10 mouse cellular contexts compared by ENCODE assay signal in the genomic region with DNA sequence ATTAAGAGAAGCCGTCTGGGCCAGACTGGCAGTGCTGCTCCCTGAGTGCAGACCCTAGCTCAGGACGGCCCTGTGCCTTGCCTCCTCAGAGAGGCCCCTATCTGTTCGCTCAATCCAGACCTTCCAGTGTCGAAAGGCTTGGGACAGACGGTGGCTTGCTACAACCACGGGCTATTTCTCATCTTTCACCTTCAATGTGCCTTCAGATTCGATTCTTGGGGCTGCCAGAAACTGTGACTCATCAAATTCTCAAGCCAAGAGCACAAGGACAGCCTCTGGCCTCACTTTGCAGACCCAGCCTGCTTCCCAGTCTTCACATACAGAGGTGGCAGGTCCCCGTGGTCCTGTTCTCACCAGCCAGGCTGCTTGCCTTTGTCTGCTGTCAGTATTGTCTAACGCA.
DNase-seq lines count a peak whose midpoint lies in the region; ATAC-seq and TF ChIP-seq lines count a peak whose summit lies in the region.
"Had no signal": no experiment of that assay in that cellular context is flagged by ENCODE, and none has a peak within 500 bp of the region (broad histone marks: within the 10 kb centered on the region; RNA-seq: fewer than 3 reads in every experiment).

No protein-coding gene starts in this region.

- H3K79me2 ChIP-seq in heart, adult 2 months (replicated peaks; ENCODE audit: control insufficient read depth, insufficient read depth, low read length): no peaks in the 10 kb centered on the region

- 38% methylated on average over 9 of the region's 9 CpGs for whole genome bisulfite sequencing in heart, adult 2 months
- WGBS in heart, postnatal 0 days: 27% methylated on average over 9 of the region's 9 CpGs
- 31% methylated on average over 9 of the region's 9 CpGs for WGBS in stomach, postnatal 0 days

- H3K36me3 ChIP-seq in heart, adult 2 months (ENCODE audit: control insufficient read depth, insufficient read depth, low read length): no peaks in the 10 kb centered on the region
- no peaks in the 10 kb centered on the region for H3K36me3 ChIP-seq in testis, adult 2 months (ENCODE audit: control insufficient read depth, insufficient read depth, low read length)
- H3K36me3 ChIP-seq in heart, postnatal 0 days (replicated peaks; ENCODE audit: control insufficient read depth, insufficient read depth, low read length): no peaks in the 10 kb centered on the region
- H3K36me3 ChIP-seq in stomach, postnatal 0 days (ENCODE audit: control insufficient read depth, insufficient read depth, low read length): no peaks in the 10 kb centered on the region
- H3K36me3 ChIP-seq: hindbrain, embryonic 10.5 days; limb, embryonic 10.5 days had no signal

- H3K4me2 ChIP-seq in heart, postnatal 0 days (ENCODE audit: low read depth, low read length): no peak overlapping the region
- no peak overlapping the region for H3K4me2 ChIP-seq in stomach, postnatal 0 days (replicated peaks; ENCODE audit: low read depth)

- peak; percentile 34 to 45 for DNase-seq in heart, adult 2 months
- no peak for DNase-seq in heart, adult 8-10 months (ENCODE audit: low spot score)
- DNase-seq in testis, postnatal 10 days (ENCODE audit: low spot score): no peak
- DNase-seq in heart, postnatal 0 days (ENCODE audit: low spot score): peak; percentile 18
- DNase-seq in stomach, postnatal 0 days (ENCODE audit: low spot score): no peak
- no peak for DNase-seq in layer of hippocampus, adult 11-12 months (ENCODE audit: low spot score)
- no peak for DNase-seq in right cerebral cortex, postnatal 4 days

- no peak for TF ChIP-seq EP300 in heart, adult 2 months (IDR thresholded peaks at IDR 0.05; ENCODE audit: insufficient read depth, low read depth, low read length)
- no peak for TF ChIP-seq EP300 in heart, postnatal 0 days (IDR thresholded peaks at IDR 0.05; ENCODE audit: low read depth)
- no peak for TF ChIP-seq EP300 in stomach, postnatal 0 days (optimal IDR thresholded peaks at IDR 0.05)

- no peak for TF ChIP-seq POLR2A in heart, adult 2 months (IDR thresholded peaks at IDR 0.05; ENCODE audit: insufficient read depth, low read depth, low read length)
- TF ChIP-seq POLR2A in testis, adult 2 months (IDR thresholded peaks at IDR 0.05; ENCODE audit: control insufficient read depth, low read depth, low read length): no peak

- no peaks in the 10 kb centered on the region for H3K9me3 ChIP-seq in heart, postnatal 0 days (replicated peaks; ENCODE audit: control insufficient read depth, low read length)
- H3K9me3 ChIP-seq in stomach, postnatal 0 days (ENCODE audit: control insufficient read depth, low read length): no peaks in the 10 kb centered on the region
- H3K9me3 ChIP-seq: hindbrain, embryonic 10.5 days; limb, embryonic 10.5 days had no signal

- no peak for ATAC-seq in heart, postnatal 0 days (ENCODE audit: insufficient read depth, low read depth)
- ATAC-seq in stomach, postnatal 0 days (ENCODE audit: low FRiP score, low TSS enrichment): peak; percentile 42

- H3K27me3 ChIP-seq in heart, adult 2 months (ENCODE audit: control insufficient read depth, insufficient read depth, low read length): no peaks in the 10 kb centered on the region
- no peaks in the 10 kb centered on the region for H3K27me3 ChIP-seq in testis, adult 2 months (ENCODE audit: control insufficient read depth, insufficient read depth, low read length)
- no peaks in the 10 kb centered on the region for H3K27me3 ChIP-seq in heart, postnatal 0 days (ENCODE audit: control insufficient read depth, insufficient read depth, low read length)
- no peaks in the 10 kb centered on the region for H3K27me3 ChIP-seq in stomach, postnatal 0 days (ENCODE audit: control insufficient read depth, insufficient read depth, low read length)

- no peak overlapping the region for H3K27ac ChIP-seq in heart, adult 2 months
- 0 out of 2 replicates have a peak overlapping the region, but pooled peaks have one; percentile 1 for H3K27ac ChIP-seq in testis, adult 2 months (ENCODE audit: control insufficient read depth, insufficient read depth, low read depth, low read length)
- H3K27ac ChIP-seq in heart, postnatal 0 days (ENCODE audit: low read depth): no peak overlapping the region
- peak overlapping the region; percentile 26; the same call in 1 of the 2 replicates for H3K27ac ChIP-seq in stomach, postnatal 0 days (replicated peaks)
- H3K27ac ChIP-seq: hindbrain, embryonic 10.5 days; limb, embryonic 10.5 days had no signal

- intact Hi-C loops in heart, adult 2 months (cut with DNase I): no loop called here

- no peak for TF ChIP-seq CTCF in heart, adult 2 months (IDR thresholded peaks at IDR 0.05)
- no peak for TF ChIP-seq CTCF in testis, adult 2 months (IDR thresholded peaks at IDR 0.05; ENCODE audit: control insufficient read depth, insufficient read depth, insufficient replicate concordance, low read depth, low read length)
- no peak for TF ChIP-seq CTCF in heart, postnatal 0 days (IDR thresholded peaks at IDR 0.05; ENCODE audit: low read depth)
- TF ChIP-seq CTCF in stomach, postnatal 0 days (IDR thresholded peaks at IDR 0.05; ENCODE audit: low read depth): no peak

- no peak overlapping the region for H3K9ac ChIP-seq in heart, adult 2 months (ENCODE audit: low read depth, low read length)
- H3K9ac ChIP-seq in heart, postnatal 0 days (replicated peaks; ENCODE audit: low read depth, low read length): no peak overlapping the region
- no peak overlapping the region for H3K9ac ChIP-seq in stomach, postnatal 0 days (ENCODE audit: low read length)

- H3K4me1 ChIP-seq in heart, adult 2 months (ENCODE audit: control insufficient read depth, insufficient read depth, low read length): peaks cover 3% of the 10 kb centered on the region; the same call in 1 of the 2 replicates
- no peaks in the 10 kb centered on the region; the same call in 1 of the 2 replicates for H3K4me1 ChIP-seq in testis, adult 2 months (ENCODE audit: control insufficient read depth, insufficient read depth, low read length)
- no peaks in the 10 kb centered on the region for H3K4me1 ChIP-seq in heart, postnatal 0 days (ENCODE audit: control insufficient read depth, insufficient read depth)
- H3K4me1 ChIP-seq in stomach, postnatal 0 days (replicated peaks; ENCODE audit: control insufficient read depth, insufficient read depth): no peaks in the 10 kb centered on the region
- H3K4me1 ChIP-seq: hindbrain, embryonic 10.5 days had no signal

- no peak overlapping the region for H3K4me3 ChIP-seq in heart, adult 2 months
- no peak overlapping the region for H3K4me3 ChIP-seq in testis, adult 2 months (ENCODE audit: control insufficient read depth, low read depth, low read length)
- no peak overlapping the region for H3K4me3 ChIP-seq in heart, postnatal 0 days (ENCODE audit: low read depth, low read length)
- H3K4me3 ChIP-seq in stomach, postnatal 0 days (ENCODE audit: low read depth, low read length): no peak overlapping the region
- H3K4me3 ChIP-seq: hindbrain, embryonic 10.5 days; limb, embryonic 10.5 days had no signal

Comparison
In these comparisons a context has a peak if more than half of its experiments do, and no peak if none do; other contexts are left out.
1. DNase-seq: peak in heart, adult 2 months (2 of 2) and heart, postnatal 0 days (single experiment); none in heart, adult 8-10 months (single experiment), testis, postnatal 10 days (single experiment), stomach, postnatal 0 days (single experiment), layer of hippocampus, adult 11-12 months (single experiment) and right cerebral cortex, postnatal 4 days (single experiment).
2. H3K27ac ChIP-seq: peak in testis, adult 2 months (single experiment) and stomach, postnatal 0 days (single experiment); none in heart, adult 2 months (single experiment) and heart, postnatal 0 days (single experiment).